Mouse (Mus musculus): ENCODE data around the gene Pgm1.

DNA sequence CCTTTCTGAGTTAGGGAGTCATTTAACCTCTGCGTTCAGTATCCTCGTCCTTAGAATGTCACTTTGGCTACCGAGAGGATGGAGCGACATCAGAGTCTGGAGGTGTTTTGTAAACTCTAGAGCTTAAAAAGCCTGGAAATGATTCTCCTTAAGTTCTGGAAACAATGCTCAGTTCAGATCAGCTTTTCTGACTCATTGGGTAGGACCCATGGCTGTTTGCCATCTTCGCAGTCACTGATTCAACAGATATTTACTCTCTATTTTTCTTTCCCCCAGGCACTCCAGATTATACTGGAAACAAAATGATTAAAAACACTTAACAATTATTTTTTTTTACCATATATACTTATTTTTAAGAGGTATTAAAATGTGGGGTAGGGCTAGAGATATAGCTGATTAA lies 50.1 kb downstream of the Pgm1 start:
- no peak for TF ChIP-seq CTCF (IDR thresholded peaks at IDR 0.05; ENCODE audit: low read depth)
- no peak for TF ChIP-seq EP300 (IDR thresholded peaks at IDR 0.05; ENCODE audit: low read depth)

Data from liver, embryonic 14.5 days (tissue).